Mouse (Mus musculus) gastrocnemius, adult 18-20 months (tissue): ENCODE measurements around the gene D10Jhu81e. TPM values are rescaled to one million over a fixed set of nuclear protein-coding genes. Genes with fewer than 3 reads are reported as not detected.
"Not testable (repeated sequence)": the region's sequence is repeated elsewhere in the genome, so short reads cannot be mapped to it uniquely, and the experiment has no call there.

Experiments
- DNase-seq: peaks from one replicate; pipeline ENCODE4 v3.0.0; 2021; ENCODE audit warnings: low spot score
- total RNA-seq, 2 experiments: library from RNA; stranded (reverse); gene quantifications; 2 replicates each; pipeline ENCODE4 v1.2.3; 2021

Gene D10Jhu81e
- total RNA-seq, 2 experiments from 2014 or later, result 258 to 262 TPM

DNA sequence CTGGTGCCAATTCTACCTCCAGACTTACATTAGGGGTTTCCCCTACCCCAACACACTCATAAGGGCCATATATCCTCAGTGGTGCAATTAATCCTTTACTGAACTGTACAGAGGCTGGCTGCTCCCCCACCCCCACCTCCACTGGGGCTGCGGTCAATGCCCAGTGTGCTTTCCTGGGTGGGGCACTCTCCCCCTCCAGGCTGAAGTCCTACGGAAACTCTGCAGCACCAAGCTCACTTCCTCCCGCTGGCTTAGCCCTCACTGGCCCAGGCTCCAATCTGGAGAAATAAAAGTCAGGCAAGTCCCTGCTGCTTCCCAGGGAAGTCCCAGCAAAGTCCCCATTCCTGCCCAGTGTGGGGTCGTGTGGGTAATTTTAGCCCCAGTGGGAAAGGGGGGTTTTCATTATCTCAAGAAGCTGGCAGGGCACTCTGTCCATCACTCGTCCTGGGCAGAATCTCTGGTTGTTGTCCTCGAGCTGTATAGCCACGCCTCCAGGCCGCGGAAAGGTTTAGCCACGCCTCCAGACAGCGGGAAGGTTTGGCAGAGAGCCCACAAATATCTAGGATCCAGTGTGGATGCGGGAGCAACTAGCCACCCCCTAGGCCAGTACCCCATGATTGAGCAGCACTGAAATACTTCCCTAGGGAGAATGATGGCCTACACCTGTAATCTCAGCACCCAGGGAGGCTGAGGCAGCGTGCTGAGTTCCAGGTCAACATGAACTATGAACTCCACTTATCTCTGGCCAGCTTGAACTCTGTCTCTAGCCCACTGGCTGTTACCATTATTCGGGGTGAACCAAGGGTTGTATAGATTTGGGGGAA is 34.4 kb downstream of the D10Jhu81e start:
- DNase-seq, result no peak

GRCm38 (mm10) chr10:78134400-78134799 is 35.2 kb downstream of the D10Jhu81e start:
- no peak for DNase-seq

GRCm38 (mm10) chr10:78129998-78130397 is 39.6 kb downstream of the D10Jhu81e start:
- DNase-seq, result no peak

- DNase-seq, result no peak
Observed at GRCm38 (mm10) chr10:78129423-78129822, 40.2 kb downstream of the D10Jhu81e start.

- DNase-seq, result no peak
Observed at GRCm38 (mm10) chr10:78128647-78129046, 40.9 kb downstream of the D10Jhu81e start.

- no peak for DNase-seq
Observed at GRCm38 (mm10) chr10:78127931-78128330, 41.7 kb downstream of the D10Jhu81e start.

- DNase-seq, result no peak
Observed at GRCm38 (mm10) chr10:78127046-78127870, 42.3 kb downstream of the D10Jhu81e start.

GRCm38 (mm10) chr10:78126311-78126710 is 43.3 kb downstream of the D10Jhu81e start:
- no peak for DNase-seq

GRCm38 (mm10) chr10:78125061-78125460 is 44.5 kb downstream of the D10Jhu81e start:
- DNase-seq, result not testable (repeated sequence)

DNA sequence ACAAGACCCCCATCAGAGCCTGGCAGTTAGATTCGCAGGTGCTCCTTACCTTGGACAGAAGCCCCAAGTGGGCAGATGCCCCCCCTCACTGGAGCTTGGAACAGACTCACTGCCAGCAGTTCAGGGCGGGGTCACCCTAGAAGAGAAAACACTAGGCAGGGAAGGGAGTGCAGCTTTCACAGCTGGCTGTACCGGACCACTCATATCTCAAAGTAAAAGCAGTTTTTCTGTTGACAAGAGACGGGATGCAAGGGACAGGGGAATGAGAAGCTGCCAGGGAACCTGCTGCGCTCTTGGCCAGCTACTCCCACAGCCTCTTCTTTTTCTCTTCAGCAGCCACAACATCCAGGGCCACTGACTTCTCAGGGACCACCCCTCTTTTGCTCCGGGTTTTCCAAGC is 45.4 kb downstream of the D10Jhu81e start:
- not testable (repeated sequence) for DNase-seq

DNA sequence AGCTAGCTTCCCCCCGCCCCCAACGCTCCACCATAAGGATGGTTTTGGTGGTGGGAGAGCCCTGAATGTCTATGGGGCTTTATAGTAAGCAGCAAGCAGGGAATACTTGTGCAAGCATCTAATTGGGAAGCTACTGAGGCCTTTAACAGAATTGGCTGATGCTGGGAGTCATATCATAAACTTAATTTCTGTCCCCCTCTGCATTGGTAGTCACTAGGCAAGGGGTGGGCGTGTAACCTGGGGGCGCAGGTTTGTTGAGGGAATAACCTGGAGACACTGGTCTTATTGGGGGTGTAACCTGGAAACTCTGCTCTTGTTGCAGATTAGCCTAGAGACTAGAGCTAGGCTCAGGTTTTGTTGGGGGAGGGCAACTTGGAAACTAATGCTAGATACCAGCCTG is 50.2 kb downstream of the D10Jhu81e start:
- no peak for DNase-seq

DNA sequence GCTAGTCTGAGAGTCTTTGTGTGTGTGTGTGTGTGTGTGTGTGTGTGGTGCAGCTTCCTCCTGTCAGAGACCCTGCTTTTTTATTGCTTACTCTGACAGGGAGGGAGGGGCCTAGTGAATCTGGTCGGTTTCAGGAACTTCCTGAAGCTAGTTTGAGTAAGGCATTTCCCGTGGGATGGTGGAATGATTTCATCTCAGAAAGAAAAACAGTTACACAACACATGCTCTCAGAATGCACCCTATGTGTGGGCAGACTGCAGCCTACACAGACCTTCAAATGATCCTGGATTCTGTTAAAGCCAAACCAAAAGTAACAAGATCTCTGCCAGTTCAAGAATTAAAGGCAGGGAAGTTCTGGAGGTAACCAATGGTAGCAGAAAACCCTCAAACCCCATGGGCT is 54.4 kb downstream of the D10Jhu81e start:
- DNase-seq, result no peak

- no peak for DNase-seq
Observed at GRCm38 (mm10) chr10:78114521-78115092, 55.0 kb downstream of the D10Jhu81e start.

Other genes with a start within 250 kb of the D10Jhu81e start
- gene Trpm2, start 199.2 kb downstream of the D10Jhu81e start, total RNA-seq, result under 1 TPM; 0.07 to 0.26 TPM
- 1 to 10 TPM; 4.1 to 4.6 TPM for gene 1810043G02Rik, start 191.3 kb downstream of the D10Jhu81e start, total RNA-seq
- gene Pfkl, start 159.7 kb downstream of the D10Jhu81e start, total RNA-seq, result 1 to 10 TPM; 5.9 to 7.0 TPM
- not detected for gene Dnmt3l, start 127.8 kb downstream of the D10Jhu81e start, total RNA-seq
- gene Aire, start 126.2 kb downstream of the D10Jhu81e start, total RNA-seq, result not detected
- 1 to 10 TPM; 1.3 to 1.5 TPM for gene Icosl, start 100.5 kb downstream of the D10Jhu81e start, total RNA-seq
- 10 to 100 TPM in 1 of 2 experiments, 1 to 10 TPM in 1; 9.5 to 10.7 TPM for gene Pwp2, start 15.4 kb upstream of the D10Jhu81e start, total RNA-seq
- gene Trappc10, start 74.9 kb upstream of the D10Jhu81e start, total RNA-seq, result 10 to 100 TPM; 37.9 to 41.4 TPM
- gene Agpat3, start 182.7 kb upstream of the D10Jhu81e start, total RNA-seq, result 100 to 1,000 TPM; 115 to 118 TPM
- 10 to 100 TPM; 60.3 to 70.5 TPM for gene Rrp1, start 243.3 kb upstream of the D10Jhu81e start, total RNA-seq